Mouse (Mus musculus): ENCODE data around the gene Hnrnpa2b1. TPM values are rescaled to one million over a fixed set of nuclear protein-coding genes. Genes with fewer than 3 reads are reported as not detected.

Gene Hnrnpa2b1
- total RNA-seq, 4 experiments from 2014 or later, result 357 to 475 (median 406) TPM

- peak; percentile 74 to 82 for DNase-seq (ENCODE audit: low spot score in 2 of 2)
Measured at GRCm38 (mm10) chr6:51470311-51471178, 851 bp upstream of the Hnrnpa2b1 start, which contains the start of gene Cbx3. TSS of gene Cbx3 (plus strand) at chr6:51470360.

GRCm38 (mm10) chr6:51468891-51469561 lies 668 bp downstream of the Hnrnpa2b1 start:
- DNase-seq (ENCODE audit: low spot score in 2 of 2), result peak; percentile 53 to 69

DNA sequence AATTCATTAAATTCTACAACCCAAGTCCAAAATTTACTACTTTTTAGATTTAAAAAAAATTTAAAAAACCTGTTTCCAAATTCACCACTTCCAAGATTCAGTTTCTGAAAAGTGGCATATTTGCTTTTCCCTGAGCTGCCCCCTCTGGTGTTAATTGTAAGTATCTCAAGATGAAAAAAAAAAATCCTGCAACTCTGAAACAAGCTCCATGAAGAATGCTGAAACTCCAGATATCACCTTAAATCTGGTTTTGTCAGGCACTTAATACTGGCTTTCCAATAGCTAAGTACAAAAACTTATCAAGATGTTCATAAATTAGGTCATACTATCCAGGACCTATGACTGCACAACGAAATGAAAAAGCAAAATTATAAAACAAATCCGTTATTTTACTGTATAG lies 2.0 kb downstream of the Hnrnpa2b1 start:
- DNase-seq (ENCODE audit: low spot score in 2 of 2), result no peak

GRCm38 (mm10) chr6:51460363-51460762 lies 9.3 kb downstream of the Hnrnpa2b1 start:
- DNase-seq (ENCODE audit: low spot score in 2 of 2), result no peak

DNA sequence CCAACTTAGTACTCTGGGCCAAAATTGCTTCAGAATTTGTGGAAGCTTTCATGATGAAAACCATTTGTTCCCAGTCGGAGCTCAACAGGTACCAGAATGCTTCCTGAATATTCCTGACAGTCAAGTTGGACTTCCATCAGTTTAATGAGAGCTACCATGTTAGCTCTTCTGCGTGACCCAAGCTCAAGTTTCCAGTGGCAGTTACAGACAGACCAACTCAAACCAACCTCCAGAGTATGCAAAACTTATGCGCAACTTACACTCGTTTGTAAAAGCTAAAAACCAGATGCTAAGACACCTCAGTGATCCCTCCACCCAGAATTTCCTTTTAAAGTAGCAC lies 9.7 kb downstream of the Hnrnpa2b1 start:
- DNase-seq (ENCODE audit: low spot score in 2 of 2), result no peak

- DNase-seq (ENCODE audit: low spot score in 2 of 2), result no peak
Measured at GRCm38 (mm10) chr6:51459313-51460020, 10.2 kb downstream of the Hnrnpa2b1 start.

DNA sequence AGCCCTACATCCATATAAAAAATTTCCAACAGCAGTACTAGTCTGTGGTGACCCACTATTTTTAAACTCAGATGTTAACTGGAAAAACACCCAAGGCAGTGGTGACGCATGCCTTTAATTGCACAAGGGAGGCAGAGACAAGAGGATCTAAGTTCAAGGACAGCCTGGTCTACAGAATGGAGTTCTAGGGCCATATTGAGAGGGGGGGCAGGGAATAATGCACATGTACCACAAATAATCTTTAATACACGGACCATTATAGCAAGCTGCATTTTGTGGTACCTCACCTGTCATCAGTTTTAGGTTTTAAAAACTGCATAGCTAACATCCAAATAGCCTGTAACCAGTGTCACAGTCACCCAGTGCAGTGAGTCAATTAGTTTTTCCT lies 10.8 kb downstream of the Hnrnpa2b1 start:
- no peak for DNase-seq (ENCODE audit: low spot score in 2 of 2)

DNA sequence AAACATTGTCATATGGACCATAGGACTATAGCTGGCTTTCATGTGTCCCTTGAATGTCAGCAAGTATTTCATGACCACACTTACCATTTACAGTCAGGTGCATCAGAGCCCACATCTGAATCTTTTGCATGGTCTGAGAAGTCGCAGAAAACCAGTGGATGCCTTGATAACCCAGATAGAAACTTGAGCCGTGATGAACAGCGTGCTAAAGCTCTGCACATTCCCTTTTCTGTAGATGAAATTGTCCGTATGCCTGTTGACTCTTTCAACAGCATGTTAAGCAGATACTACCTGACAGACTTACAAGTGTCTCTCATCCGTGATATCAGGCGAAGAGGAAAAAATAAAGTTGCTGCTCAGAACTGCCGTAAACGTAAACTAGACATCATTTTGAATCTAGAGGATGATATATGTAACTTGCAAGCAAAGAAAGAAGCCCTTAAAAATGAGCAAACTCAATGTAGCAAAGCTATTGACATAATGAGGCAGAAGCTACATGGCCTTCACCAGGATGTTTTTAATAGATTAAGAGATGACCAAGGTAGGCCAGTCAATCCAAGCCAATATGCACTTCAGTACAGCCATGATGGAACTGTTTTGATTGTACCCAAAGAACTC lies 11.8 kb downstream of the Hnrnpa2b1 start:
- DNase-seq (ENCODE audit: low spot score in 2 of 2), result no peak

DNA sequence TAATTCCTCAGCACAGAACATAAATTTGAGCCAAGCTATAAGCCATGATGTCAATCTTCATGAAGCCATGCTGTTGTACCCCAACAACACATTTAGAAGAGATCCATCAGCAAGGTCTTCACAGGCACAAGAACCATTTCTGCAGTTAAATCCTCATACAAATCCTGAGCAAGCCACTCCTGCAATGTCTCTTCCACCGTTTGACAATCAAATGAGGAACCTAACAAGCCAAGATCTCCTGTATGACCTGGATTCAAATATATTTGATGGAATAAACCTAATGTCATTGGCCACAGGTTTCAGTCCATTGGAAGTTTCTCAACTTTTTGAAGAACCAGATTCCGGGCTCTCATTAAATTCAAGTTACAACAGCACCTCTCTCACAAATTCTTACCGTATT lies 12.4 kb downstream of the Hnrnpa2b1 start:
- no peak for DNase-seq (ENCODE audit: low spot score in 2 of 2)

GRCm38 (mm10) chr6:51456198-51456597 lies 13.5 kb downstream of the Hnrnpa2b1 start:
- DNase-seq (ENCODE audit: low spot score in 2 of 2), result no peak

GRCm38 (mm10) chr6:51454949-51455348 lies 14.7 kb downstream of the Hnrnpa2b1 start:
- DNase-seq (ENCODE audit: low spot score in 2 of 2), result no peak

GRCm38 (mm10) chr6:51452927-51453503 lies 16.7 kb downstream of the Hnrnpa2b1 start:
- DNase-seq (ENCODE audit: low spot score in 2 of 2), result no peak

- DNase-seq (ENCODE audit: low spot score in 2 of 2), result no peak
Measured at GRCm38 (mm10) chr6:51442191-51442835, 27.4 kb downstream of the Hnrnpa2b1 start.

DNA sequence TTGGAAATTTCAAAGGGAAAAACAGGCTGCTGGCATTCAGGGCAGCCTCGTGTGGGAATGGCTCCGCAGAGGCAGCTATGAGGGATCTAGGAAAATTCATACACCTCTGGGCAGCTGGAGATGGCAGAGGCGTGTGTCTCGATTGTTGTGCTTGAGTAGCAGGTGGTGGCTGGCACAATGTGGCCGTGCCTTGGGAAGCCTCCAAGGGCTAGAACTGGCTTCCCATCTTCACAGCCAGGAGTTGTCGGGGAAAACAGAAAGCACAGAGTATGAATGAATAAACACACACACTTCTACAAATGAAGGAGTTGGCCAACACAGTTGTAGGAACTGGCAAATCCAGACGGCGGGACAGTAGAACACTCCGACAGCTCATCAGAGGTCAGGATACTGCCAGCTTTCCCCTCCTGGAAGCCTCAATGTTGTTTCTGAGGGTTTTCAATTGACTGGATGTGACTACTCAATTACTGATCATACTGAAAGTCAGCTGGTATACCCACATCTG lies 30.8 kb downstream of the Hnrnpa2b1 start:
- DNase-seq (ENCODE audit: low spot score in 2 of 2), result no peak

- DNase-seq (ENCODE audit: low spot score in 2 of 2), result no peak
Measured at GRCm38 (mm10) chr6:51437665-51438064, 32.0 kb downstream of the Hnrnpa2b1 start.

GRCm38 (mm10) chr6:51434270-51434669 lies 35.4 kb downstream of the Hnrnpa2b1 start:
- DNase-seq (ENCODE audit: low spot score in 2 of 2), result no peak

DNA sequence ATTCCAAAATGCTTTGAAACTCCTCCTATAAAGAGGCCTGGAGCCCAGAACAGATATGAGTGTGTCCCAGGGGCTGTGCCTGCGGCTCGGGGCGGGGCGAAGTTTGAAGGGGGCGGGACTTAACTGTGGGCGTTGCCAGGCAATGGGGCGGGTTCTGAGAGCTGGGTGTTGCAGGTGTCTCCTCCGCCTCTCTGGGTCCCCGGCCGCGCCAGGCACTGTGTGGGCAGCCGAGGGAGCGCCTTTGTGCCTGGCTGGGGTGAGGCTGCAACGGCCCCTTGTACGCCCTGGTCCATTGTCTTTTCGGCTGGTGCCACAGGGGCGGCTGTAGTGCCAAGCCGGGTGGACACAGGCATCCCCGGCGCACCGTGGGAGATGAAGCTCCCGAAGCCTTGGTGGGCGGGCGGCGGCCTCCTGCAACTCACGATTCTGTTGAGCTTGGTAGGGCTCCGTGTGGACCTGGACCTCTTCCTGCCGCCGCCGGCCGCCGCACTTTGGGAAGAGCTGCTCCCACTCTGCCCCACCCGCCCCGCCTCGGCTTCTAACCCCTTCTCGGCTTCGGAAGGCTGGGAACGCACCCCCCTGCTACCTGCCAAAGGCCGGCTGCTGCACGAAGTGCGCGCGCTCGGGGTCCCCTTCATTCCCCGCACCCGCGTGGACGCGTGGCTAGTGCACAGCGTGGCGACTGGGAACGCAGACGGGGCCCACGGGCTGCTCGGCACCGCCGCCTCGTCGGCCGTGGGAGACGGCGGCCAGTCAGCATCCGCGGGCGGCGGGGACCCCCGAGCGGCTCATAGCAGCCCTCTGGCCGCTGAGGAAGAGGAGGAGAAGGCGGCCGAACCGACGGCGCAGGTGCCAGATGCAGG lies 36.9 kb downstream of the Hnrnpa2b1 start, which contains the start of gene Nfe2l3:
Nfe2l3 (plus strand) TSS at position 136 of the 863 bp plus-strand sequence.
- DNase-seq (ENCODE audit: low spot score in 2 of 2), result peak in 1 of 2 experiments; percentile 43

DNA sequence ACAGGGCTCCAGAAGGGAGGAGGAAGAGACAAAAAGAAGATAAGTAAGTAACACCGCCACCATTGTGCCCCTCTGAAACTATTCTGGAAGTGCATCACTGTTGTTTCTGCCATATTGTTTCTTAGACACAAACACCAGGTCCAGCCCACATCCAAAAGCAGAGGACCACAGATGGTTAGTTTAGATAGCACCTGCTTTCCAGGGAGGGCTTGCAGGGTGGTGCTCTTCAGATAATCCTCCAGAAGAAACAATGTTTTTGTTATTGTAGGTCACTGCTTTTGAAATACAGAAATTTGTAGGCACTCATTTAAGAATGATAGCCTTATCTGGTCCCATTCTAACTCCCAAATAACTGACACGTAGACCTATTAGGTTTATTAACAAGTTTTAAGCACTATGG lies 45.2 kb downstream of the Hnrnpa2b1 start:
- DNase-seq (ENCODE audit: low spot score in 2 of 2), result no peak

GRCm38 (mm10) chr6:51423466-51424122 lies 46.1 kb downstream of the Hnrnpa2b1 start:
- no peak for DNase-seq (ENCODE audit: low spot score in 2 of 2)

Data from left cerebral cortex, adult 8-10 months (tissue).